8 mouse cellular contexts compared by ENCODE assay signal in the genomic region with DNA sequence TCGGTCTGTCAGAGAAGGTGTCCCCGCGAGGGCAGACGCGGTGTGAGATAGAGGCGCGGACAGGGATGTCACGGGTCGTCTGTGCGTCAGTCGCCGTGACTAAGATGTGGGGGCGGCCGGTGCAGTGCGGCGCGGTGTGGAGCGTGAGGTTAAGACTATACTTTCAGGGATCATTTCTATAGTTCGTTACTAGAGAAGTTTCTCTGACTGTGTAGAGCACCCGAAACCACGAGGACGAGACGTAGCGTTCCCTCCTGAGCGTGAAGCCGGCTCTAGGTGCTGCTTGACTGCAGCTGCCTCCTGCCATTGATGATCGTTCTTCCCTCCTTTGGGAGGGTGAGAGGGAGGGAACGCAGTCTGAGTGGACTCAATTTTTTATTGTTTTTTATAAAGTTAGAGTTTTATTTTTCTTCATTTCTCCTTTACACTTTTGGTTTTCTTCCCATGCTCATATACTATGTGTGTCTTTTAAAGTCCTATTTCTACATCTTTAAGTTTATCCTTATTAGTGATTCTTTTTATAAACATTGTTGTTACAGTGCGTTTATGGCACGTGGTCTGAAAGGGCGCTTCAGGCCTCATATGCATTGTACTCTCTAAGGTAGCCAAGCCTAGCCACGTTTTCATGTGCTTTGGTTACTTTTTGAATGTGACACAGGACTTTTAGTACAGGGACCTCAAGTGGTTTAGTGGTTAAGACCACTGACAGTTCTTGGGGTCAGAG. TPM values are rescaled to one million over a fixed set of nuclear protein-coding genes. Genes with fewer than 3 reads are reported as not detected.
DNase-seq lines count a peak whose midpoint lies in the region; ATAC-seq and TF ChIP-seq lines count a peak whose summit lies in the region.
"Not testable (repeated sequence)": the region's sequence is repeated elsewhere in the genome, so short reads cannot be mapped to it uniquely, and the experiment has no call there.

No protein-coding gene starts in this region.

- not testable (repeated sequence) for TF ChIP-seq CTCF in stomach, postnatal 0 days (IDR thresholded peaks at IDR 0.05; ENCODE audit: low read depth)

- DNase-seq in ES-CJ7 (ENCODE audit: low read depth, low spot score): peak; percentile 91
- peak; percentile 66 for DNase-seq in cerebellum, adult 11-12 months
- peak; percentile 42 for DNase-seq in heart, postnatal 4 days
- DNase-seq in kidney, postnatal 4 days: peak; percentile 69 to 77
- peak; percentile 58 to 60 for DNase-seq in natural killer cell, adult 2 months (ENCODE audit: low spot score in 2 of 2)
- DNase-seq in stomach, postnatal 0 days (ENCODE audit: low spot score): peak; percentile 57

- H3K4me3 ChIP-seq in forebrain, embryonic 13.5 days; liver, embryonic 16.5 days (ENCODE audit: low read depth, low read length); stomach, postnatal 0 days (ENCODE audit: low read depth, low read length): not testable (repeated sequence)

- not testable (repeated sequence) for H3K4me1 ChIP-seq in forebrain, embryonic 13.5 days; stomach, postnatal 0 days (replicated peaks; ENCODE audit: control insufficient read depth, insufficient read depth)
- peaks cover 16% of the 10 kb centered on the region for H3K4me1 ChIP-seq in liver, embryonic 16.5 days (ENCODE audit: control insufficient read depth, low read depth, low read length)

- 0% methylated on average over 6 of the region's 32 CpGs for WGBS in forebrain, embryonic 13.5 days
- WGBS in liver, embryonic 16.5 days (ENCODE audit: insufficient replicate concordance): under 1% methylated on average over 6 of the region's 32 CpGs
- 2% methylated on average over 5 of the region's 32 CpGs for WGBS in stomach, postnatal 0 days

- H3K9me3 ChIP-seq in forebrain, embryonic 13.5 days (replicated peaks); liver, embryonic 16.5 days (replicated peaks; ENCODE audit: control insufficient read depth, low read length); stomach, postnatal 0 days (ENCODE audit: control insufficient read depth, low read length): not testable (repeated sequence)

- H3K36me3 ChIP-seq in forebrain, embryonic 13.5 days (ENCODE audit: poor library complexity, severe bottlenecking); liver, embryonic 16.5 days (ENCODE audit: control insufficient read depth, insufficient read depth); stomach, postnatal 0 days (ENCODE audit: control insufficient read depth, insufficient read depth, low read length): not testable (repeated sequence)

- peak overlapping the region; percentile 63 for H3K27ac ChIP-seq in forebrain, embryonic 13.5 days
- H3K27ac ChIP-seq in liver, embryonic 16.5 days (ENCODE audit: low read length): peak overlapping the region; percentile 78
- peak overlapping the region; percentile 45 for H3K27ac ChIP-seq in stomach, postnatal 0 days (replicated peaks)

- not testable (repeated sequence) for TF ChIP-seq EP300 in stomach, postnatal 0 days (optimal IDR thresholded peaks at IDR 0.05)

- not testable (repeated sequence) for H3K9ac ChIP-seq in forebrain, embryonic 13.5 days; liver, embryonic 16.5 days (ENCODE audit: low read depth, low read length); stomach, postnatal 0 days (ENCODE audit: low read length)

- H3K27me3 ChIP-seq in forebrain, embryonic 13.5 days; liver, embryonic 16.5 days (ENCODE audit: control insufficient read depth, insufficient read depth, low read depth, low read length); stomach, postnatal 0 days (ENCODE audit: control insufficient read depth, insufficient read depth, low read length): not testable (repeated sequence)

- ATAC-seq in forebrain, embryonic 13.5 days: peak; percentile 97
- peak; percentile 86 for ATAC-seq in liver, embryonic 16.5 days (ENCODE audit: low read depth)
- ATAC-seq in stomach, postnatal 0 days (ENCODE audit: low FRiP score, low TSS enrichment): peak; percentile 96

- H3K4me2 ChIP-seq in forebrain, embryonic 13.5 days: peak overlapping the region; percentile 63; the same call in 1 of the 2 replicates
- H3K4me2 ChIP-seq in liver, embryonic 16.5 days (ENCODE audit: low read depth, low read length): peak overlapping the region; percentile 56; the same call in 1 of the 2 replicates
- H3K4me2 ChIP-seq in stomach, postnatal 0 days (replicated peaks; ENCODE audit: low read depth): not testable (repeated sequence)

RNA-seq across cellular contexts. Expression of gene Tex14, which starts 43.8 kb away (rescaled TPM):
- polyA plus RNA-seq in forebrain, embryonic 13.5 days (2015; fragmentation: Nextera tagmentation; extraction: Ambion mirVana): 0.10 and 0.43 TPM in 2 replicates
- total RNA-seq in heart, postnatal 4 days (2021): not detected
- 0.08 and 0.21 TPM in 2 replicates for polyA plus RNA-seq in liver, embryonic 16.5 days (2015; fragmentation: Nextera tagmentation; extraction: Ambion mirVana)
- polyA plus RNA-seq in stomach, postnatal 0 days (2015; fragmentation: Nextera tagmentation; extraction: Ambion mirVana): 0.98 and 1.6 TPM in 2 replicates

RNA-seq across cellular contexts. Expression of gene Rad51c, which starts 43.9 kb away (rescaled TPM):
- polyA plus RNA-seq in forebrain, embryonic 13.5 days (2015; fragmentation: Nextera tagmentation; extraction: Ambion mirVana): 10.7 and 11.2 TPM in 2 replicates
- 10 to 100 TPM; 10.5 to 11.1 TPM for total RNA-seq in heart, postnatal 4 days (2021)
- 3.9 and 4.4 TPM in 2 replicates for polyA plus RNA-seq in liver, embryonic 16.5 days (2015; fragmentation: Nextera tagmentation; extraction: Ambion mirVana)
- polyA plus RNA-seq in stomach, postnatal 0 days (2015; fragmentation: Nextera tagmentation; extraction: Ambion mirVana): 1.7 and 1.8 TPM in 2 replicates
